Mouse (Mus musculus) liver, embryonic 16.5 days (tissue): ENCODE data around the gene Mpp2. TPM values are rescaled to one million over a fixed set of nuclear protein-coding genes. Genes with fewer than 3 reads are reported as not detected.

ENCODE experiments used
- ATAC-seq: fragments of 200-750 bp; cut with Nextera tagmentation; 2 replicates; pipeline ENCODE4 v1.8.0; 2017; ENCODE audit warnings: low read depth, mild to moderate bottlenecking, moderate number of reproducible peaks, moderate library complexity
- H3K27ac ChIP-seq: fragments of 300-500 bp; sonication (generic); 2 replicates; pipeline ENCODE4 v1.5.1; 2014; ENCODE audit warnings: mild to moderate bottlenecking, low read length
- H3K27me3 ChIP-seq: fragments of 300-500 bp; sonication (generic); 2 replicates; pipeline ENCODE4 v1.6.1; 2014; ENCODE audit warnings: low read depth, low read length, mixed read lengths; ENCODE audit not compliant: control insufficient read depth, insufficient read depth
- H3K36me3 ChIP-seq: fragments of 300-500 bp; sonication (generic); 2 replicates; pipeline ENCODE4 v1.6.1; 2014; ENCODE audit warnings: mild to moderate bottlenecking; ENCODE audit not compliant: control insufficient read depth, insufficient read depth
- H3K4me1 ChIP-seq: fragments of 300-500 bp; sonication (generic); 2 replicates; pipeline ENCODE4 v1.6.1; 2014; ENCODE audit warnings: low read depth, low read length, mixed read lengths; ENCODE audit not compliant: control insufficient read depth
- H3K4me2 ChIP-seq: fragments of 300-500 bp; sonication (generic); 2 replicates; pipeline ENCODE4 v1.6.1; 2014; ENCODE audit warnings: low read depth, low read length, mixed read lengths
- H3K4me3 ChIP-seq: fragments of 300-500 bp; sonication (generic); 2 replicates; pipeline ENCODE4 v1.5.1; 2014; ENCODE audit warnings: low read depth, mild to moderate bottlenecking, low read length
- H3K9ac ChIP-seq: fragments of 300-500 bp; sonication (generic); 2 replicates; pipeline ENCODE4 v1.6.1; 2014; ENCODE audit warnings: low read depth, low read length
- H3K9me3 ChIP-seq: fragments of 300-500 bp; sonication (generic); replicated peaks from 2 replicates; pipeline ENCODE4 v1.6.1; 2016; ENCODE audit warnings: low read length; ENCODE audit not compliant: control insufficient read depth
- WGBS: fragments of 180-500 bp; shearing (Covaris S2); extraction: QIAGEN DNeasy Blood & Tissue Kit; methylation state at CpG from one replicate; pipeline ENCODE4 v1.1.7; 2014; ENCODE audit not compliant: insufficient replicate concordance; 5-methylcytosine and 5-hydroxymethylcytosine counted together
- polyA plus RNA-seq: library from polyadenylated mRNA; unstranded; fragments of >200 nt; fragmentation: Nextera tagmentation; extraction: Ambion mirVana; gene quantifications from 2 replicates; pipeline ENCODE4 v1.2.1, GENCODE M21; 2015

Mpp2 gene
- polyA plus RNA-seq, 1 experiment from 2014 or later, result 11.1 TPM

GRCm38 (mm10) chr11:102035456-102035960, 52.8 kb downstream of the Mpp2 start:
- ATAC-seq, result no peak
- Histone ChIP-seq H3K27me3 (no peaks in the 10 kb centered on the region), H3K4me2 (no peak overlapping the region), H3K36me3 (no peaks in the 10 kb centered on the region), H3K4me1 (no peaks in the 10 kb centered on the region; the same call in 1 of the 2 replicates), H3K9ac (no peak overlapping the region), H3K4me3 (no peak overlapping the region), H3K9me3 (no peaks in the 10 kb centered on the region), H3K27ac (no peak overlapping the region)
- whole genome bisulfite sequencing, result 76% methylated on average over 5 of the region's 5 CpGs

GRCm38 (mm10) chr11:102034887-102035286, 53.4 kb downstream of the Mpp2 start:
- WGBS, result 64% methylated on average over 8 of the region's 8 CpGs

DNA sequence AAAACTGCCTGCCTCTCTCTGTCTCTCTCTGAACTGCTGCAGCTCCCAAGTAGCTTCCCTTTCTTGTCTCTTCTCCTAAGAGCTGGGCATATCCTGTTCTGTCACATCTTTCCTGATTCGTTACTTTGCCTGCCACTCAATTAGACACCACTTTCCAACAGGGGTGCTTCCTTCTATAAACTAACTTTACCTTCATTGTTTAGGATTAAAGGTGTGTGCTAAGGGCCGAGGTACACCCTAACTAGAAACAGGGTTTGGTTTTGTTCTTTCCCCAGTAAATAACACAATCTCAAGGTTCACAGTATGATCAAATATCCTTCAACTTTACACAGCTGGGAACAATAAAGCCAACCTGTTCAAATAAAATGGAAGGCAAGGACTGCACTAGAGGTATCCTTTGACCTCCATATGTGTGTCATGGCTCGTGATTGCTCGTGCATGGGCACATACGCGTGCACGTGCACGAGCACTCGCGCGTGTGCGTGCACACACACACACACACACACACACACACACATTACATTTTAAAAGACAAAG, 55.2 kb downstream of the Mpp2 start:
- H3K27me3 ChIP-seq, result peaks cover 3% of the 10 kb centered on the region; the same call in 1 of the 2 replicates
- no peak overlapping the region for H3K27ac ChIP-seq
- ATAC-seq, result no peak
- H3K9ac ChIP-seq, result no peak overlapping the region
- WGBS, result 69% methylated on average over 12 of the region's 12 CpGs
- no peaks in the 10 kb centered on the region for H3K4me1 ChIP-seq
- no peak overlapping the region for H3K4me3 ChIP-seq
- H3K4me2 ChIP-seq, result no peak overlapping the region
- H3K36me3 ChIP-seq, result no peaks in the 10 kb centered on the region
- H3K9me3 ChIP-seq, result no peaks in the 10 kb centered on the region

More at GRCm38 (mm10) chr11:102034887-102035286, 53.4 kb downstream of the Mpp2 start:
- H3K36me3 ChIP-seq, result no peaks in the 10 kb centered on the region
- ATAC-seq, result no peak
- H3K27me3 ChIP-seq, result no peaks in the 10 kb centered on the region
- no peak overlapping the region for H3K9ac ChIP-seq
- H3K4me2 ChIP-seq, result no peak overlapping the region
- H3K4me3 ChIP-seq, result no peak overlapping the region
- no peaks in the 10 kb centered on the region for H3K9me3 ChIP-seq
- H3K27ac ChIP-seq, result no peak overlapping the region
- H3K4me1 ChIP-seq, result no peaks in the 10 kb centered on the region; the same call in 1 of the 2 replicates

GRCm38 (mm10) chr11:102031149-102031548, 57.2 kb downstream of the Mpp2 start:
- no peak overlapping the region for H3K9ac ChIP-seq
- H3K27ac ChIP-seq, result no peak overlapping the region
- no peaks in the 10 kb centered on the region for H3K9me3 ChIP-seq
- WGBS, result 67% methylated on average over 7 of the region's 7 CpGs
- peaks cover 23% of the 10 kb centered on the region for H3K27me3 ChIP-seq
- no peak for ATAC-seq
- H3K4me2 ChIP-seq, result no peak overlapping the region
- peaks cover 6% of the 10 kb centered on the region for H3K4me1 ChIP-seq
- no peaks in the 10 kb centered on the region for H3K36me3 ChIP-seq
- no peak overlapping the region for H3K4me3 ChIP-seq

DNA sequence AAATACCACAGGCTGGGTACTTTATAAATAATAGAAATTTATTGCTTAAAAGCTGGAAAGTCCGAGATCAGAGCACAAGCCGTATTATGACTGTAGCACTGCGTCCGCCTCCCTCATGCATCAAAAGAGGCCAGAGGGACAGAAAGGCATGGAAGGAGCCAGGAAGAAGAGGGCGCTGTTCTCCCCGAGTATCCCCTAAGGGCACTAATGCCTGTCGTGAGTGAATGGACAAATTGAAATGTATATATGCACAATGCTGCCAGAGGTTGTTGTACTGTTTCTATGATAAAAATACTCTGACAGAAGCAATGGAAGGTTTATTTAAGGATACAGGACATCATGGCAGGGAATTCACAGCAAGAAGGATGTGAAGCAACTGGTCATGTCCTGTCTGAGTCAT, 58.3 kb downstream of the Mpp2 start:
- 45% methylated on average over 7 of the region's 7 CpGs for WGBS
- H3K27ac ChIP-seq, result no peak overlapping the region

DNA sequence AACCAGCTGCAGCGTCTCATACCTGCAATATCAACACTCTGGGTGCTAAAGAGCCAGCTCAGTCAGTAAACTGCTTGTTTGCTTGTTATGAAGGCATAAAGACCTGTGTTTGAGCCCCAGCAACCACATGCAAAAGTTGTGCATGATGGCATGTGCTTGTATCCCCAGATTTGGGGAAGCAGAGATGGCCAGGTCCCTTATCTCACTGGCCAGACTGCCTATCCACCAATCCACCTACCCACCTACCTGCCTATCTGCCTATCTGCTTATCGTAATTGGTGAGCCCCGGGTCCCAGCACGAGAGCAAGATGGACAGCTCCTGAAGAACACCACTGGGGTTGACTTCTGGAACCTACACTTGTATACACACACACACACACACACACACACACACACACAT, 59.0 kb downstream of the Mpp2 start:
- 27% methylated on average over 4 of the region's 4 CpGs for WGBS
- H3K4me2 ChIP-seq, result no peak overlapping the region
- no peak overlapping the region for H3K9ac ChIP-seq
- ATAC-seq, result no peak
- H3K9me3 ChIP-seq, result no peaks in the 10 kb centered on the region
- H3K27ac ChIP-seq, result no peak overlapping the region
- no peak overlapping the region for H3K4me3 ChIP-seq
- no peaks in the 10 kb centered on the region for H3K36me3 ChIP-seq
- peaks cover 38% of the 10 kb centered on the region for H3K27me3 ChIP-seq
- peaks cover 6% of the 10 kb centered on the region for H3K4me1 ChIP-seq

More for the DNA sequence above, 58.3 kb downstream of the Mpp2 start:
- H3K4me1 ChIP-seq, result peaks cover 6% of the 10 kb centered on the region
- no peak overlapping the region for H3K4me2 ChIP-seq
- H3K4me3 ChIP-seq, result no peak overlapping the region
- no peaks in the 10 kb centered on the region for H3K9me3 ChIP-seq
- no peak for ATAC-seq
- peaks cover 35% of the 10 kb centered on the region for H3K27me3 ChIP-seq
- no peaks in the 10 kb centered on the region for H3K36me3 ChIP-seq
- H3K9ac ChIP-seq, result no peak overlapping the region

GRCm38 (mm10) chr11:102028087-102028816, 60.1 kb downstream of the Mpp2 start, which contains the start of gene Mpp3:
TSS of gene Mpp3 (minus strand) at chr11:102028461.
- H3K27ac ChIP-seq, result no peak within 1 kb of the TSS
- H3K36me3 ChIP-seq, result no peaks in the 10 kb centered on the region
- no peak within 1 kb of the TSS; the same call in 1 of the 2 replicates for H3K4me3 ChIP-seq
- H3K9ac ChIP-seq, result no peak within 1 kb of the TSS
- H3K27me3 ChIP-seq, result peaks cover 38% of the 10 kb centered on the region
- peak within 1 kb of the TSS; percentile 78 for H3K4me2 ChIP-seq
- whole genome bisulfite sequencing, result 63% methylated on average over 6 of the region's 6 CpGs
- H3K9me3 ChIP-seq, result no peaks in the 10 kb centered on the region
- peaks cover 6% of the 10 kb centered on the region for H3K4me1 ChIP-seq
- no peak for ATAC-seq

DNA sequence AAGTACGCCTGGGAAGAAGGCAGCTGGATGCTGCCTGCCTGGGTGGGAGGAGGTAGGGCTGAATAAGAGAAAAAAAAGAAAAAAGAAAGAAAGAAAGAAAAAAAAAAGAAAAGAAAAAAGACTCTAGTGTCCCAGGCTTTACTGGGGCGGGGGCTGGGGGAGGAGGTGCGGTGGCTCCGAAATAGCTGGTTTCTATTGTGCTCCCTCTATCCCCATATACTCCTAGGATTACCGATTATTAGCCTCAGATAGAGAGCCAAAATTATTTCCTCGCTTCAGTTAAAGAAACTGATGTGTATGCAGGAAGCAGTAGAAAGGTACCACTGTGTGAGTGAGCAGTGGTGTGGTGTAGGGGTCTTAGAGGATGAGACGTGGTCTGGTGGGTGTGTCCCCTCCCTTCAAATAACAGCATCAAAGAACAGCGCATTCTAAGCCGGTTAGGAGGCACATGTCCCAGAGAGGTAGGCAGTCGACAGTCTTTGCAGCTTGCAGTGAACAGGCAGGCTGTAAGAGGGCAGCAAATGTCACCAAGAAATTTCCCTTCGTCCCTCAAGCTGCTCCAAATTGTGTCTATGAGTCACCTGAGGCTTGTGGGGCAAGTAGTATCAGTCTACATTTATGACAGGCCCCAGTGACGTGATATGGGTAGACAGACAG, 60.8 kb downstream of the Mpp2 start:
- no peaks in the 10 kb centered on the region for H3K9me3 ChIP-seq
- no peaks in the 10 kb centered on the region for H3K36me3 ChIP-seq
- ATAC-seq, result no peak
- WGBS, result 11% methylated on average over 12 of the region's 12 CpGs
- H3K4me2 ChIP-seq, result peak overlapping the region; percentile 78
- H3K27me3 ChIP-seq, result peaks cover 38% of the 10 kb centered on the region
- no peak overlapping the region; the same call in 1 of the 2 replicates for H3K4me3 ChIP-seq
- no peak overlapping the region for H3K9ac ChIP-seq
- H3K4me1 ChIP-seq, result peaks cover 6% of the 10 kb centered on the region
- no peak overlapping the region for H3K27ac ChIP-seq
